Mouse (Mus musculus): Measurements from ENCODE around the gene Hes7.

Hes7 gene

DNA sequence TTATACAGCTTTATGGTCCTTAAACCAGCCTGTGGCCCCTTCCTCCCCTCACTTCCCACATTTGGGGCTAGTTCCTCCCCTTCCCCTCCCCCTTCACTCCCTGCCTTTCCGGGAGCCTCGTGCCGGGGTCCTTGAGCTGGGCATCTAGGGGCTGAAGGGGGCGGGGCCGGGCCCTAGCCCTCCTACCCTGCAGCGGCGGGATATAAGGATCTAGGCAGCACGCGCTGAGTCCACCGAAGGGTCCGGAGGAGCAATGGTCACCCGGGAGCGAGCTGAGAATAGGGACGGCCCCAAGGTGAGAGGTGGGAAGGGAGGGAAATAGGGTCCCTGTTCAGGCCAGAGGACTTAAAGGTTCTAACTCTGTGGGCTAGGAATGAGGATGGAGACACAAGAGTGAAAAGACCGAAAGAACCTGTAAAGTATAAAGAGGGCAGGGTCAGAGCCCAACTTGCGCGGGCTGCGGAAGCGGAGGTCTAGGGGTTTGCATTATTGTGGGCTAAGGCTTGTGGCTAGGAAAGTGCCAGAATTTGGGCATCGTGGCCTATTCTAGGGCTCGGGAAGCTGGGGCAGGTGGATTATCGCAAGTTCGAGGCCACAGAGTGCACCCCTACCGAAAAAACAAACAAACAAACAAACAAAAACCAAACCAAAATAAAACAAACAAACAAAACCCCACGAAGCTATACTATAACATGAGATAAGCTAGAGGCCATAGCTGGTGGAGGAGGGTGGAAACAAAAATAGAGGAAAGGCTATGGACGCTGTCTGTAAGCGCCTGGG, at the start of gene Hes7:
TSS of gene Hes7 (plus strand) at position 184 of the 780 bp plus-strand sequence.
- DNase-seq = peak; percentile 21

DNA sequence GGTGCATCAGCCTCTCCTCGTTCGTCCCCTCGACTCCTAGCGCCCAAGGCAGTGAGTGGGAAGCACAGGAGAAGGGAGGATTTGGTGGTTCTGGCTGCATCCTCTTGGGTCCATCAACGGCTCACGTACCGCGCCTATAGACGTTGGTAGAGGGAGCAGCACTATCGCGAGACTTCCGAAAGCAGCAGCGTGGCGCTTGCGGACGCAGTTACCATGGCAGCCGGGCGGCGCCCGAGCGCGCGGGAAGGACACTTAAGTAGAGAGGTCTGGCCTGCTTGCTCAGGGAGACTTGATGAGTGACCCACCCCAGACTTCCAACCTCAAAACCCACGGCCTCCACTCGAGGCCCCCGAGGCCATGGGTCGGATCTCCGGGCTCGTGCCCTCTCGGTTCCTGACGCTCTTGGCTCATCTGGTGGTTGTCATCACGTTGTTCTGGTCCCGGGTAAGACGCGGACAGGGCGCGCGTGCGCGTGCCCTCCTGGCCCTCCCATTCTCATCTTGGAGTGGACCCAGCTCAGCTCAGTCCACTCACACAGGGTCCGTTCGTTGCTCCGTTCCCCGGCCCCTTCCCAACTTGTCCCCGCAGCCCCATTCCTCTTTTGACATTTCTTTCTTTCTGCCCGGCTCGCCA, 49.5 kb upstream of the Hes7 start, which contains the start of gene Tmem107:
TSS of gene Tmem107 (plus strand) at position 217 of the 633 bp plus-strand sequence.
- peak; percentile 96 for DNase-seq

DNA sequence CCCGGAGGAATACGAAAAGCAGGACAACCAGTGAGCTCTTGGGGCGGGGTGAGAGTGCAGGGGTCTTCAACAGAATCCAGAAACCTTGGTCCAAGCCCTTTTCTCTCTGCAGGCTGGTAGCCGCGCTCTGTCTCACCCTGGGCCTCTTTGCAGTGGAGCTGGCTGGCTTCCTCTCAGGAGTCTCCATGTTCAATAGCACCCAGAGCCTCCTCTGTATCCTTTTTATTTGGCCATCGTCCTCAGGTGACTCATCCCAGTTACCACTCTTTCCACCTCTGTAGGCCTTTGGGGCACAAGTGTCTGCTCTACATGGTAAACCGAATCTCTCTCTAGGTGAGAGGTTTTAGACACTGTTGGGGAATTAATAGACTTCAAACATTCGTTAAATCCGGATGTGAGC, 48.9 kb upstream of the Hes7 start:
- no peak for DNase-seq

DNA sequence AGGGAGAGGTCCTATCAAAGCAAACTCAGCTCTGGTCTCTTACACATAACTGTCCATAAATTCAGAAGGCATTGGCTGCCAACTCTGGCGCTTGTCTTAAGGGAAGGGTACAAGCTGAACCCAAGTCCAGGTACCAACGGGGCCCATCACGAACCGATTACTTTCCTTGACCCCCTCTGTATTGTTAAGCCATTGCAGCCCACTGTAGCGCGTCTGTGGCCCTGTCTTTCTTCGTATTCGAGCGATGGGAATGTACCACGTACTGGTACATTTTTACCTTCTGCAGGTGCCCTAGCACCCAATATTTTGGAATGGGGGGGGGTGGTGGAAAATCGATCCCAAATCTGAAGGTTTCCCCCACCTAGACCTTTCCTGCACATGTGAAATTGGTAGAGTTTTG, 48.0 kb upstream of the Hes7 start:
- DNase-seq = no peak

DNA sequence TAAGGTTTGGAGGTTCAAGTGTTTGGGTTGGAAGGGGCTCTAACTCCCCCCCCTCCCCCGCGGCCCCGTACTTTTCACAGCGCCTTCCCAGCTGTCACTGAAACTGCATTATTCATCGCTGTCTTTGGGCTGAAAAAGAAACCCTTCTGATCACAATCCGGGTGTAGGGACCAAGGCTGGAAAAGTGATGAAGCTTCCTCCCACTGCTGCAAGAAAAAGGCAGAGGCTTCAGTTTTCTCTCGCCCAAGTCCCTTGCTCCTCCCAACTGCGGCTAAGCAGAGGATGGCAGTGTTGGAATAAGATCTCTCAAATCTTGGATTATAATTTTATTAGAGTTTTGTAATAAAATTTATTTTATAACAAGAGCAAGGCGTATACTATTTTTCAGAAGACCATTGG, 47.5 kb upstream of the Hes7 start:
- DNase-seq = no peak

DNA sequence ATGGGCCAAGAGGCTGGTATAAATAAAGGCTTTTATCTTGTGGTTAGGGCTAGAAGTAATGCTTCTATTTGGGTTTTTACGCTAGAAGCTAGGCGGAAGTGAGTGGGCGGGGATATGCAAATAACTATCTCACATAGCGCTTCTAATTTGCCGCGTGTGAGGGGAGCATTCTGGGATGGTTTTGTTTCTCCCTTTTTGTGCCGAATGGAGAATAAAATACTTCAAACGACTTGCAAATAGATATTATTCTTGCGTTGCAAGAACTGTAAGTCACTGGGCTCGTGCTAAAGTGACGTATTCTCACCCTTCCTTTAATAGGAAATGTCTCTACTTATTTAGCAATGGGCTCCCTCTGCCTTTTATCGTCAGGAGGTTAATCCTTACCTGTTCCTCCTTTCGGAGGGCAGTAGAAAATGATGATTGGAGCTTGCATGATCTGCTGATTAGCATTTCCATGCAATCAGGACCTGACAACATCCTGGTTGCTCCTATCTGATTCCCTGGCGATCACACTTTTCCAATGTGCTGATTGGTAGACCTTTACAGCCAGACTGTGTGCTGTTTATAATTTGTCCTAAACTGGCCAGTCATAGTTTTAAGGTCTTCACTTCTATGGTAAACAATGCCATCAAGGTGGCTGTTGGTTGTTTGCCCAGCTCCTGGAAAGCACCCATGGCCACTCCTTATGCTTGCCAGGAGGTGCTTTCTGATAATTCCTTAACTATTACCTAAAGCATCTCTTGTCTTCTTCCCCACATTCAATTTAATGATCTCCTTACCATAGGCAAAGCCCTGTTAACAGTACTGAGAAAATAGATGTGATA, 46.9 kb upstream of the Hes7 start:
- peak; percentile 91 for DNase-seq

DNA sequence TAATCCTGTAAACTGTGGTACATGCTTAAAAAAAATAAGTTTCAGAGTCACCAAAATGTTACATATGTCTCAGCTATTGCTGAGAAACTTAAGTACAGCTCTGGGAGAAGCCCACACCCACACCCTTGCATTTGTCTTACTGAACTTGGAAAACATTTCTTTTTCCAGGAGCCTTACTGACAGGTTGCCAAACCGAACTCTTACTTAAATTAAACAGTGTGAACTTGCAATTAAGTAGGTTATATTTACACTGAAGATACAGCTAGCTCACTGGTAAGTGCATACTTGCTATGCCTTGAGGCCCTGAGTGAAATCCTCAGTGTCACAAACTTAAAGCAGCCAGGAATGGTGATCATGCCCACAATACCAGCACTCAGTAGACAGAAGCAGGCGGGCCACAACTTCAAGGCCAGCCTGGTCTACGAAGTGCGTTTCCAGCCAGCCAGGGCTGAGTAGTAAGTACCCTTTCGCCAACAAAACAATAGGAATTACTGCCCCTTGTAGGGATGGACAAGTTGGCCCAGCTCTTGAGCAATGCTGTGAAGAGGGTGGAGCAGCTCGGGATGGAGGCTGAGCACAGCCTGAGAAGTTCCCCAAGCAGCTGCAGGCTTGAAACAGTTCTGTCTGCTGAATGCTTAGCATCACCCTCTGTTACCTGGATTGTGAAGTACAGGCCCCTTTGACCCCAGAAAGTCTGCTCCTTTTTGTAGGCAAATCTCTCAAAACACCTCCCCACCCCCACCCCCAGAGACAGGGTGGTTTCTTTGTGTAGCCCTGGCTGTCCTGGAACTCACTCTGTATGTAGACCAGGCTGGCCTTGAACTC, 46.0 kb upstream of the Hes7 start:
- DNase-seq = no peak

DNA sequence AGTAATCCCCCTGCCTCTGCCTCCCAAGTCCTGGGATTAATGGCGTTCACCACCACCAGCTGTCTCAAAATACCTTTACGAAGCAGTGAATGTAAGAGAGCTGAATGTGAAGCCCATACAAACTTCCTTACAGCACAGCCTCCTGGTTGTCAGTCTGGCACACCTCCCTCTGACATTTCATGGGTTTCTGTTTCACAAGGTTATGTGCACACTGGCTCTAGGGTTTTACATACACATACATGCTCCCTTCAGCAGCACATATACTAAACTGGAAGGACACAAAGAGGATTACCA, 45.5 kb upstream of the Hes7 start:
- DNase-seq = no peak

DNA sequence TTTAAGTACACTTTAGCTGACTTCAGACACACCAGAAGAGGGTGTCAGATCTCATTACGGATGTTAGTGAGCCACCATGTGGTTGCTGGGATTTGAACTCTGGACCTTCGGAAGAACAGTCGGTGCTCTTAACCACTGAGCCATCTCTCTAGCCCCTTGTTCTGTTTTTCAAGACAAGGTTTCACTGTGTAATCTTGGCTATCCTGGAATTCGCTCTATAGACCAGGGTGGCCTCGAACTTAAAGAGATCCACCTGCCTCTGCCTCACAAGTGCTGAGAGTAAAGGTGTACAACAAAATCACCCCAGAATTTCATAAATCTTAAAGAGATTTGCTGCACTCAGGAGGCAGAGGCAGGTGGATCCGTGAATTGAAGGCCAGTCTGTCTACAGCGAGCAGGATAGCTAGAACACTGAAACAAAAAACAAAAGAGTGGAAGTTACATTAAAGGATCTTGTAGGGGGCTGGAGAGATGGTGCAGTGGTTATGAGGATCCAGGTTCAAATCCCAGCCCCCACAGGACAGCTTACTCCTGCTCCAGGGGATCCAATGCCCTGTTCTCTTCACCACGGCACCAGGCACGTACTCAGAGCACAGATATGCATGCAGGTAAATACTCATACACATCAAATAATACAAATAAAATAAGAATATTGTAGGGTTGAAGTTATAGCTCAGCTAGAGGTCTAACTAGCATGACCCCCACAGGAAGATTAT, 44.3 kb upstream of the Hes7 start:
- no peak for DNase-seq

DNA sequence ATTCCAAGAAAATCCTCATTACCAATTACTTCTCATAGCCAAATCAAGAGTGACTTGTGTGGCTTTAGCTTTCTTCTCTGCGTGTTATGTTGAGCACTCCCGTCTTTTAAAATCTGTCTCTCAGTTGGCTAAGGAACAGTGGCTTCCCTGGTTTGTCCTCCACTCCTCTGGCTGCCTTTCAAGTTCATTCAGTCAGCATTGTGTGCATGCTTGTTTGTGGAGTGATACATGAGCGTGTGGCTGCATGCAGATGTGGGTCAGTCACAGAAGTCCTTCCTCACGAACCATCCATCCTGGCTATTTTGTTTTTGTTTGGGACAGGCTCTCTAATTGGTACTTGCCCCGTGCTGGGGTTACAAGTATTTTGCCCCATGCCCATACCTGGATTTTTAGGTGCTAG, 43.6 kb upstream of the Hes7 start:
- DNase-seq = no peak

DNA sequence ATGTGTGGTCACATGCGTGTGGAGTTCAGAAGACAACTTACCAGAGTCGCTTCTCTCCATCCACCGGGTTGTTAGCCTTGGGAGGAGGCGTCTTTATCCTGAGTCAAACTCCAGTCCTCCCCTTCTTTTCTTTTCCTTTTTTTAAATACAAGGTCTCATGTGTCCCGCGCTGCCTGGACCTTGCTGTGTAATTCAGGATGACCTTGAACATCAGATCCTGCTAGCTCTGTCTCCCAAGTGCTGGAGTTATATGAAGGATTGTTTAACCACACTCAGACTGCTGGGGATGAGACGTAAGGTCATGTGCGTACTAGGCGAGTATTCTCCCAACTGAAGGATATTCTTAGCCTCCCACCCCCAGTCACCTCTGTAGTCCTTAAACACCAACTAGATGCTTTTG, 42.9 kb upstream of the Hes7 start:
- no peak for DNase-seq

DNA sequence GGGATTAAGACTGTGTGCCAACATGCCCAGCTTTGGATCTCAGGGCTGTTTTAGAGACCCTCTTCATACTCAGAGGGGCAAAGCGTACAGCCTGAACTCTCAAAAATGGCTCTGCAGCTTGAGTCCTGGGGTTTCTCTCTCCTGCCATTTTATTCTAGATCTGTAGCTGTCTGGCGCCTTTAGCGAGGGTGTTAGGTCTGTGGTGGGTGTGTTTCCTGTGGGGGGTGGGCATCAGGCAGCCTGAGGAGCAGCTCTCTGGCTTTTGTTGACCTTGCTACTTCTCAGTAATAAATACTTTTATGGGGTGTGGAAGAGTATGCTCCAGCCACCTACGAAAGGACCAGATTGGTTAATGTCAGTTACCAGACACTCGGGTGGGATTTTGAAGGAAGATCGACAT, 42.2 kb upstream of the Hes7 start:
- DNase-seq = no peak

DNA sequence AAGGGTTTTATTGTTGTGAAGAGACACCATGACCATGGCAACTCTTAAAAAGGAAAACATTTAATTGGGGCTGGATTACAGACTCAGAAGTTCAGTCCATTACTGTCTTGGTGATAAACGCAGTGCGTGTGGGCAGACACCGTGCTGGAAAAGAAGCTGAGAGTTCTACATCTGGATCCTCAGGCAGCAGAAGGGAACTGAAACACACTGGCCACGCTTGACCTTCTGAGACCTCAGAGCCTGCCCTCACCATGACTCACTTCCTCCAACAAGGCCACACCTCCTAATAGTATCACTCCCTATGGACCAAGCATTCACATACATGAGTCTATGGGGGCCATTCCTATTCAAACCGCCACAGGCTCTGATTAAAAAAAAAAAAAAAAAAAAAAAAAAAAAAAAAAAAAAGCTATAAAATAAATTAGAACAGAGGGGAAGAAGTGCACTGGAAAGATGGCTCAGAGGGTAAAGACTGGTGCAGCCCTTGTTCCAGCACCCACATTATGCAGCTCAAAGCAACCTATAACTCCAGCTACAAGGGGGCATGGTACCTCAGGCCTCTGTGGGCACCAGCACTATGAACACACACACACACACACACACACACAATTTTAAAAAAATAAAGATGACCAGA, 41.3 kb upstream of the Hes7 start:
- no peak for DNase-seq

DNA sequence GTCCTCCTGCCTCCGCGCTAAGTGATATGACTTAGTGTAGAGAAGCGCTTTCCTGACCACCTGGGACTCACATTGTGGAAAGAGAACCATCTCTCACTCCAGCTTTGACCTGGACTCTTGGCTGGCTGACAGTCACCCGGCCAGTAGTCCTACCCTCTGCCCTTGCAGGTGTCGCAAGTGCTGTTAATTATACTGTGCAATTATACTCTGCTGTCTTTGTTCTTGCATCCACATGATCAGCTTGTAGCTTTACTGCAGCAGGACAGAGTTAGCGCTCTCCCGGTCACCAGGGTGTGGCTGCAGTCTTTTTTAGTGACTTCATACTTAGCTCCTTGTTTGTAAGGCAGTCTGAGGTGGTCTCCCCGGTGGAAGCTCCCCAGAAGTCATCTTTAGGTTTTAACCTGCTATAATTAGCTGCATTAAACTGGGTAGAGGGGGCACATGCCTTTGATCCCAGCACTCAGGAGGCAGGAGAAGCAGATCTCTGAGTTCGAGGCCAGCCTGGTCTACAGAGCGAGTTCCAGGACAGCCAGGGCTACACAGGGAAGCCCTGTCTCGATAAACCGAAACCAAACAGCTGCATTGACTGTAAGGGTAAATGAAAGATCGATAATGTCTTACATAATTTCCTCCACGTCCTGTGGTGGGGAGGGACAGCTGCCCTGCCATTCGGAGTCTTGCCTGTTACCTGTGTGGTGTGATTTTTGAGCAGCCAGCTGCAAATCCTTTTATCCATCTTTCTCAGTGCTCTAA, 39.9 kb upstream of the Hes7 start:
- no peak for DNase-seq

DNA sequence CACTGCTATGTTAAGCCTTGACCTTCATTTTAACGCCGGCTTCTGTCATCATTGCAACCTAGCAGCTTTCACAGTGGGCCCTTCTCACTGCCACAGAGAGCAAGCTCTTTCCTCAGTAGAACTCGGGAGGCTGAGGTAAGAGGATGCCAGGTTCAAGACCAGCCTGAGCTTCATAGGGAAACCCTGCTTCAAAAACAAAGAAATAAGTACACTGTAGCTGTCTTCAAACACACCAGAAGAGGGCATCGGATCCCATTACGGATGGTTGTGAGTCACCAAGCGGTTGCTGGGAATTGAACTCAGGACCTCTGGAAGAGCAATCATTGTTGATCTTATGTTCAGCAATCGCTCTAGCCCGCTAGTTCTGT, 39.4 kb upstream of the Hes7 start:
- no peak for DNase-seq

DNA sequence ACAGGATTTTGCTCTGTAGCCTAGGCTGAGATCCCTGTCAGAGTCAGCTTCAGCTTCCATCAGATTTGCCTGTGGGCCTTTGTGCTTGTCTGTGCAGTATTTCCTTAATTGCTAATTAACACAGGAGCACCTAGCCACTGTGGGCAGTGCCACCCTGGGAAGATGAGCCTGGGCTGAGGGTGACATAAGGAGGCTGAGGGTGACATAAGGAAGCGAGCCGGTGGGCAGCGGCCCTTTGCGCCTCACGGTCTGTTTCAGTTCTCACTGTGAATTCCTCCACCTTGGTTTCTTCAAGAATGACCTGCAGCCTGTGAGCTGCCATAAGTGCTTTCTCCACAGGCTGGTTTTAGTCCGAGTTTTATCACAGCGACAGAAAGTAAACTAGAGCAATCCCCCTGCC, 38.6 kb upstream of the Hes7 start:
- DNase-seq = no peak

DNA sequence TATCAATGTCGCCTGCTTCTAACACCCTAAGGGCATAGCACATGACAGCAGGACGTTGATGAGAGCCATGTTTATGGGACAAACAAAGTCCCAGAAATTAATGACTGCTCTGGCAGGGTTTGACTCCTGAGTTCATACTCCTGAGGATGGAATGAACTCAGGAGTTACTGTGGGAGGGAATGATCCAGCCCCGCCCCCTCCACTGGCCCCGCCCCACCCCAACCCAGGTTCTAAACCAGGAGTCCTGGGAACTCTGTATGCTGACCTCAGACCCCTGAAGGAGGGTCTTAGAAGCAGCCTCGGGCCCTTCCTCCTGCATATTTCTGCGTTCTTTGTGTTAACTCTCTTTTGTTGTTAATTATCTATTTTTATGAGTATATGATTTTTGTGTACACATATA, 34.6 kb upstream of the Hes7 start:
- DNase-seq = no peak

DNA sequence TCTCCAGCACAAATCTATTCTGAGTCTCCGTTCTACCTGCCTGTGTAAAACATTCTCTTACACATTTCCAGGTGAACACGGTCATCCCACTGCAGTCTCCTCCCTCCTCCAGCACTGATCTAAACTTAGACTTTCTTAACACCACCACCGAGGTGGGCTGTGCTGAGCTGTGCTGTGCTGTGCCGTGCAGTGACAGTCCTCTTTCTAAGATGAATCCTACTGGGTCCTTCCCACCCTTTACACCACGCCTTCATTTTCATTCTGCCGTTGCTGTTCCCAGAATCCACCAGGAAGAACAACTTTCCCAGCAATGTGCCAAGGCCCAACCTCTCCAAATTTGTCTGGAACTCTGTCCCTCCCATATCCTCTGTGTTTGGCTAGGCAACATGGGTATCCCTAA, 33.8 kb upstream of the Hes7 start:
- DNase-seq = no peak

DNA sequence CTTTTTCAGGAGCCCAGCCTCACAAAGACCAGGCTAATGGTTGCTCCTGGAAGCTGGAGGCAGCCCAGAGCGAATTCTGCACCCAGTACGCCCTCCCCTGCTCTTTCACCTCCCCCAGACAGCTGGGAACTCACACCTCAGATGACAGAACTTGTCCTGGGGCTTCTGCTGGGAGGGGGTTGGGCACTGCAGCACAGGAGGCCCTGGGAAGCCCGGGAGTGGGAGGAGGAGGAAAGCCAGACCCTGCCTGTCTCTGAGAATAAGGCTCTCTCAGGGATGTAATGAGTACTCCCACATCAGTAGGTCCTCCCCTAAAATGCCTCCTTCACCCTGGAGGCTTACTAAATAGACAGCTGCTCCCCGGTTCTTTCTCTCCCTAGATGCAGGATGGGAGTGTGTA, 33.1 kb upstream of the Hes7 start:
- peak; percentile 33 for DNase-seq

DNA sequence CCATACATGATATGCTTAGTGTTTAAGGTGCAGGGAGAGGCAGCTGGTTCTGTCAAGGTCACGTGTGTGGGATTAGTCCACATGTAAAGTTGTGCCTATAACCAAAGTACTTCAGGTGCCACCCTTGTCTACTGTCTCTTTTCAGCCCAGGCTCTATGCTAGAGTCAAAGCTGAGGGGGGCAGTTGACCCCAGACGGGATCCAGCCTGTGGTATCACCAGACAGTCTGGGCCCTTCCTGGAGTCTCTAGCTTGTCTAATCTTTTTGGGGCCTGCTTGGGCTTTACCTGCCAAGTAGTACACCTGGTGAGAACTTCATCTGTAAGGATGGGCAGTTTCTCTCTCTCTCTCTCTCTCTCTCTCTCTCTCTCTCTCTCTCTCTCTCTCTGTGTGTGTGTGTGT, 32.6 kb upstream of the Hes7 start:
- no peak for DNase-seq

Data from kidney, postnatal 14 days (tissue).